Mouse (Mus musculus): ENCODE measurements around the gene Gm17334. TPM values are rescaled to one million over a fixed set of nuclear protein-coding genes. Genes with fewer than 3 reads are reported as not detected.
A peak's percentile ranks its signal among the peaks of the same experiment; 100 is the strongest.

Gm17334 gene
- polyA plus RNA-seq, 1 experiment: 0.18 TPM

DNA sequence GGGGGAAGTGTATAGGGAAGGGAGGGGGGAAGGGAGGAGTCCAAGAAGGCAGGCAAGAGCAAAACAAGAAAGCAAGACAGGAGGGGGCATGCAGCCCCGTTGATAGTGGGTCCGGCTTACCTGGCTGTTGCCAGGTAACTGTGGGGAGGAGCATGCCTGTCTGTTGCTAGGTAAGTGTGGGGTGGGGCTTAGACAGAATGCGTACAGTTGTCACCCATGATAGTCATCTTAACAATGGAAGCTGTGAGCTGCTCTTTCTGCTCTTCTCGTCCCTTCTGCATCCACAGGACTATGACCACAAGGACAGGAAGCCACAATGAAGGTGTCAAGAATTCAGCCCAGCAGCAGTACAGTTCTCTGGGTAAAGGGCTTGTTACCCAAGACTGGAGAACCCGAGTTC lies 37.2 kb upstream of the Gm17334 start:
- H3ac ChIP-seq (ENCODE audit: control insufficient read depth, insufficient read length, low read depth): no peak overlapping the region
- H3K4me3 ChIP-seq (ENCODE audit: insufficient read depth, poor library complexity, severe bottlenecking): no peak overlapping the region
- H3K36me3 ChIP-seq (ENCODE audit: control insufficient read depth, insufficient read depth): no peaks in the 10 kb centered on the region
- H3K79me3 ChIP-seq (ENCODE audit: low read depth): no peaks in the 10 kb centered on the region
- H3K79me2 ChIP-seq (ENCODE audit: control insufficient read depth, insufficient read depth): no peaks in the 10 kb centered on the region
- TF ChIP-seq CEBPB (IDR thresholded peaks at IDR 0.05; ENCODE audit: low read depth) (no peak), MYOG (IDR thresholded peaks at IDR 0.05; ENCODE audit: control insufficient read depth, extremely low read depth, insufficient read length) (no peak), FOSL1 (IDR thresholded peaks at IDR 0.05; ENCODE audit: insufficient read depth, low read length, poor library complexity, severe bottlenecking) (no peak), MYOD1 (IDR thresholded peaks at IDR 0.05; ENCODE audit: control insufficient read depth, insufficient read length, low read depth) (no peak), USF1 (IDR thresholded peaks at IDR 0.05; ENCODE audit: low read depth) (no peak), CTCF (IDR thresholded peaks at IDR 0.05; ENCODE audit: control insufficient read depth, insufficient read depth, insufficient read length) (no peak), MAX (IDR thresholded peaks at IDR 0.05) (no peak)
- no peaks in the 10 kb centered on the region for H3K27me3 ChIP-seq (ENCODE audit: control insufficient read depth, insufficient read depth, insufficient read length)

DNA sequence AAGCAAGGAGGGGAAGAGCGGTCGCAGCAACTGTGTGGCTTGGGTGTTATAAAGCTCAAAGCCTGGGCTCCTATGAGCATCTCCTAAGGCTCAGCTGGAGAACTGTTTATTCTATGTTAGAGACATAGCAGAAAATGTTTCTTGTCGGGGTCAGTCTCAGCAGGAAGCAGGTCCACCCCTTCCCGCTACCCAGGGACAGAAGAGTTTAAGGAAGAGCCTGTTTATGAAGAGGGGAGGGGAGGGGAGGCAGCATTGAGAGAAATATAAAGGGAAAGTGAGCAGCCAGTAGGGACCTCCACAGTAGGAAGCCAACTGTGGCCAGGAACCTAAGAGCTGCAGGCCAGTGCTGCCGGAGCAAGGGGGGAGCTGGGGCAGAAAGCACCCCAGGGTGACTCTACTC lies 36.4 kb upstream of the Gm17334 start:
- TF ChIP-seq FOSL1 (IDR thresholded peaks at IDR 0.05; ENCODE audit: insufficient read depth, low read length, poor library complexity, severe bottlenecking) (no peak), MAX (IDR thresholded peaks at IDR 0.05) (no peak)

DNA sequence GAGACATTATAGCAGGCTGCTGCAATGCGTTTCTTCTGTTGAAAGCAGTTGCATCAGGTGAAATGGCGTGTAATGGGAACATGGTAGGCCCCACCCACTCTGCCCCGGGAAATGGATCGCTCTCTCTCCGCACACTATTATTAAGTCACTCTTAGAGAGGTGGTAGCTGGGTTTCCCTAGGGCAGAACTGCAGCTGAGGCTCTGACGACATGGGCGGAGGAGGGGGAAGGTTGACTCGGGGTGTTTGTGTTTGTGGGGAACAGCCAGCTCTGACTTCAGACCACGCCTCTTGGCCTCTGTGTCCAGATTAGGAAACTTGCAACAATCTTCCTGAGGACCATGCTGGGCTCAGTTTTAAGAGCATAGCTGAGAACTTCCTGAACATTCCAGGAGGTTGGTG lies 32.8 kb upstream of the Gm17334 start:
- Histone ChIP-seq H3K79me3 (ENCODE audit: low read depth) (no peaks in the 10 kb centered on the region), H3ac (ENCODE audit: control insufficient read depth, insufficient read length, low read depth) (no peak overlapping the region), H3K27me3 (ENCODE audit: control insufficient read depth, insufficient read depth, insufficient read length) (no peaks in the 10 kb centered on the region), H3K4me3 (ENCODE audit: insufficient read depth, poor library complexity, severe bottlenecking) (no peak overlapping the region), H3K36me3 (ENCODE audit: control insufficient read depth, insufficient read depth) (no peaks in the 10 kb centered on the region), H3K79me2 (ENCODE audit: control insufficient read depth, insufficient read depth) (no peaks in the 10 kb centered on the region)
- TF ChIP-seq FOSL1 (IDR thresholded peaks at IDR 0.05; ENCODE audit: insufficient read depth, low read length, poor library complexity, severe bottlenecking) (no peak), CEBPB (IDR thresholded peaks at IDR 0.05; ENCODE audit: low read depth) (no peak), CTCF (IDR thresholded peaks at IDR 0.05; ENCODE audit: control insufficient read depth, insufficient read depth, insufficient read length) (no peak), MYOG (IDR thresholded peaks at IDR 0.05; ENCODE audit: control insufficient read depth, extremely low read depth, insufficient read length) (no peak), USF1 (IDR thresholded peaks at IDR 0.05; ENCODE audit: low read depth) (no peak), MAX (IDR thresholded peaks at IDR 0.05) (no peak)

More for the DNA sequence above, 36.4 kb upstream of the Gm17334 start:
- Histone ChIP-seq H3K79me3 (ENCODE audit: low read depth) (no peaks in the 10 kb centered on the region), H3K36me3 (ENCODE audit: control insufficient read depth, insufficient read depth) (no peaks in the 10 kb centered on the region), H3ac (ENCODE audit: control insufficient read depth, insufficient read length, low read depth) (no peak overlapping the region), H3K79me2 (ENCODE audit: control insufficient read depth, insufficient read depth) (no peaks in the 10 kb centered on the region), H3K4me3 (ENCODE audit: insufficient read depth, poor library complexity, severe bottlenecking) (no peak overlapping the region), H3K27me3 (ENCODE audit: control insufficient read depth, insufficient read depth, insufficient read length) (no peaks in the 10 kb centered on the region)

DNA sequence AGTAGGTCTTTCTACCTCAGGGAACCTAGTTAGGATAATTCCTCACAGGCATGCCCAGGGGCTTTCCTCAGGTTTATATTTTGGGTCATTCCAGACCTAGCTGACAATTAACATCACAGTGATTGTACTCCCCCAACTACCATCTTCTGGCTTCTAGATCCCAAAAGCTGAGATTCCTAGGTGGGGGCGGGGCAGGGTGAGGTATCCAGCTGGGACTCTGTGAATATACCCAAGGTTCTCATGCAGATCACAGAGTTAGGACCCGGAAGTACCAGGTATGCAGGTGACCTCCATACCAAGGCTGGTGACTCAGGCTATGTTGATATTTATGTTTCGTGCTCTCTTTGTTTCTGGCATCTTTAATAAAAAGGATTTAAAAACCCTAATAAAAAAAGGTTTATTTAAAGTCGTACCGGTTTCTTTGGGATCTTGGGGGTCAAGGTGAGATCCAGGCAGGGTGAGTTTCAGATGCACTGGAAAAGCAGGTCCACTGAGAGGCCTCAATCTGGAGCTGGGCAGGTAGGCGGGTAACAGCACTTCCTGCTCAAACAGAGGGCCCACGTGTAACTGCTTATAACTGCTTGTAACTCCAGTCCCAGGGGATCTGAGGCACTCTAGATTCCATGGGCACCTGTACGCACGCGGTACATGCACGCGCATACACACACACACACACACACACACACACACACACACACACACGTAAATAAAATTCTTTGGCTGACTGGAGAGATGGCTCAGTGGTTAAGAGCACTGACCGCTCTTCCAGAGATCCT lies 31.8 kb upstream of the Gm17334 start:
- H3K27me3 ChIP-seq (ENCODE audit: control insufficient read depth, insufficient read depth, insufficient read length): no peaks in the 10 kb centered on the region
- no peaks in the 10 kb centered on the region for H3K79me2 ChIP-seq (ENCODE audit: control insufficient read depth, insufficient read depth)
- no peaks in the 10 kb centered on the region for H3K36me3 ChIP-seq (ENCODE audit: control insufficient read depth, insufficient read depth)
- H3ac ChIP-seq (ENCODE audit: control insufficient read depth, insufficient read length, low read depth): no peak overlapping the region
- TF ChIP-seq USF1 (IDR thresholded peaks at IDR 0.05; ENCODE audit: low read depth) (no peak), CEBPB (IDR thresholded peaks at IDR 0.05; ENCODE audit: low read depth) (no peak), FOSL1 (IDR thresholded peaks at IDR 0.05; ENCODE audit: insufficient read depth, low read length, poor library complexity, severe bottlenecking) (no peak), MYOG (IDR thresholded peaks at IDR 0.05; ENCODE audit: control insufficient read depth, extremely low read depth, insufficient read length) (no peak), MYOD1 (IDR thresholded peaks at IDR 0.05; ENCODE audit: control insufficient read depth, insufficient read length, low read depth) (no peak), MAX (IDR thresholded peaks at IDR 0.05) (no peak), CTCF (IDR thresholded peaks at IDR 0.05; ENCODE audit: control insufficient read depth, insufficient read depth, insufficient read length) (no peak)
- H3K4me3 ChIP-seq (ENCODE audit: insufficient read depth, poor library complexity, severe bottlenecking): no peak overlapping the region
- H3K79me3 ChIP-seq (ENCODE audit: low read depth): no peaks in the 10 kb centered on the region

DNA sequence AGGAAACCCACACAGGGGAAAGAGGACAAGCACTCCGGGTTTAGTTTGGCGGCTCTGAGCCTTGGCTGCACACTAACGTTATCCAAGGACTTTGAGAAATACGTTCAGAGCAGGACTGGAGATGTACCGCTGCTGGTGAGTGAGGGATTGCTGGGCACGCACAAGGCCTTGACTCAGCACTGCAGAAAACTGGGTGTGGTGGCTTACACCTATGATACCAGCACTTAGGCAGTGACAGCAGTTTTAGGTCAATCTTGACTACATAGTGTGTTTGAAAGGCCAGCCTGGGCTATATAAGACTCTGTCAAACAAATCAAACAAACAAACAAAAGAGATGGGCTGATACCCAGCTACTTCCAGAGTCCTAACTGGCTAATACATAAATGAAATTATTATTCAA lies 30.5 kb upstream of the Gm17334 start:
- H3ac ChIP-seq (ENCODE audit: control insufficient read depth, insufficient read length, low read depth): no peak overlapping the region
- no peaks in the 10 kb centered on the region for H3K36me3 ChIP-seq (ENCODE audit: control insufficient read depth, insufficient read depth)
- TF ChIP-seq MAX (IDR thresholded peaks at IDR 0.05): no peak
- no peak for TF ChIP-seq USF1 (IDR thresholded peaks at IDR 0.05; ENCODE audit: low read depth)
- no peak for TF ChIP-seq MYOD1 (IDR thresholded peaks at IDR 0.05; ENCODE audit: control insufficient read depth, insufficient read length, low read depth)
- no peak for TF ChIP-seq FOSL1 (IDR thresholded peaks at IDR 0.05; ENCODE audit: insufficient read depth, low read length, poor library complexity, severe bottlenecking)
- TF ChIP-seq CEBPB (IDR thresholded peaks at IDR 0.05; ENCODE audit: low read depth): no peak
- no peaks in the 10 kb centered on the region for H3K79me3 ChIP-seq (ENCODE audit: low read depth)
- H3K4me3 ChIP-seq (ENCODE audit: insufficient read depth, poor library complexity, severe bottlenecking): no peak overlapping the region
- H3K79me2 ChIP-seq (ENCODE audit: control insufficient read depth, insufficient read depth): no peaks in the 10 kb centered on the region
- no peaks in the 10 kb centered on the region for H3K27me3 ChIP-seq (ENCODE audit: control insufficient read depth, insufficient read depth, insufficient read length)

DNA sequence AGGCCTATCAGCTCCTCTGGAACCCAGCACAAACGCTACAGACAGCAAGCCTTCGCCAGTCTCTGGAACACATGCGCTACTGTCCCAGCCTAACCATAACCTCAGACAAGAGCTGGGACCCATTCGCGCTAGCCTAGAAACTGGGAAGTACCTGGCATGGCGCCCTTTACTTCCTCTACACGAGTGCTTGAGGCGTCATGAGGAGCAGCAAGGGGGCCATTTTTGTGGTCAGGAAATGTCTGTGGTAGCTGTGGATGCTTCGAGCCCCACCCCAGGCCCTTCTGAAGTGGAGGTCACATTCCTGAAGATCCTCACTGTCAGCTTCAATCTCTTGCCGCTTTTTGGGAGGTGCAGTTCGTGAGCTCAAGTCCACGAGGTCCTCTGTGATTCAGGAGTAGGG lies 30.1 kb upstream of the Gm17334 start:
- Histone ChIP-seq H3K79me3 (ENCODE audit: low read depth) (no peaks in the 10 kb centered on the region), H3K4me3 (ENCODE audit: insufficient read depth, poor library complexity, severe bottlenecking) (no peak overlapping the region), H3K79me2 (ENCODE audit: control insufficient read depth, insufficient read depth) (no peaks in the 10 kb centered on the region), H3K27me3 (ENCODE audit: control insufficient read depth, insufficient read depth, insufficient read length) (no peaks in the 10 kb centered on the region), H3K36me3 (ENCODE audit: control insufficient read depth, insufficient read depth) (no peaks in the 10 kb centered on the region), H3ac (ENCODE audit: control insufficient read depth, insufficient read length, low read depth) (no peak overlapping the region)
- TF ChIP-seq MYOD1 (IDR thresholded peaks at IDR 0.05; ENCODE audit: control insufficient read depth, insufficient read length, low read depth) (no peak), MAX (IDR thresholded peaks at IDR 0.05) (peak; percentile 99)

Data from C2C12 (cell line).